Mouse (Mus musculus) embryonic facial prominence, embryonic 10.5 days (tissue): ENCODE data around the gene Nt5dc2. TPM values are rescaled to one million over a fixed set of nuclear protein-coding genes. Genes with fewer than 3 reads are reported as not detected.

Experiments
- DNase-seq: peaks from one replicate; pipeline ENCODE4 v3.0.0-alpha.2; 2017; ENCODE audit warnings: low spot score
- H3K27ac ChIP-seq: fragments of 300-500 bp; sonication (generic); replicated peaks from 2 replicates; pipeline ENCODE4 v1.5.1; 2016; ENCODE audit warnings: mild to moderate bottlenecking
- H3K27me3 ChIP-seq: fragments of 300-500 bp; sonication (generic); replicated peaks from 2 replicates; pipeline ENCODE4 v1.6.1; 2016; ENCODE audit warnings: low read depth, mild to moderate bottlenecking; ENCODE audit not compliant: poor library complexity, severe bottlenecking
- H3K36me3 ChIP-seq: fragments of 300-500 bp; sonication (generic); replicated peaks from 2 replicates; pipeline ENCODE4 v1.6.1; 2016; ENCODE audit warnings: mild to moderate bottlenecking, moderate library complexity
- H3K4me1 ChIP-seq: fragments of 300-500 bp; sonication (generic); 2 replicates; pipeline ENCODE4 v1.6.1; 2016
- H3K4me3 ChIP-seq: fragments of 300-500 bp; sonication (generic); 2 replicates; pipeline ENCODE4 v1.5.1; 2016; ENCODE audit warnings: mild to moderate bottlenecking, moderate library complexity
- H3K9me3 ChIP-seq: fragments of 300-500 bp; sonication (generic); 2 replicates; pipeline ENCODE4 v1.6.1; 2016; ENCODE audit warnings: mild to moderate bottlenecking
- WGBS: fragments of 180-500 bp; shearing (Covaris S2); methylation state at CpG from one replicate; pipeline ENCODE4 v1.1.7; 2016; 5-methylcytosine and 5-hydroxymethylcytosine counted together
- polyA plus RNA-seq: library from polyadenylated mRNA; unstranded; fragments of >200 nt; fragmentation: Nextera tagmentation; extraction: Ambion mirVana; gene quantifications from 2 replicates; pipeline ENCODE4 v1.2.1, GENCODE M21; 2016

The Nt5dc2 gene
- polyA plus RNA-seq, 1 experiment from 2014 or later = 589 TPM

DNA sequence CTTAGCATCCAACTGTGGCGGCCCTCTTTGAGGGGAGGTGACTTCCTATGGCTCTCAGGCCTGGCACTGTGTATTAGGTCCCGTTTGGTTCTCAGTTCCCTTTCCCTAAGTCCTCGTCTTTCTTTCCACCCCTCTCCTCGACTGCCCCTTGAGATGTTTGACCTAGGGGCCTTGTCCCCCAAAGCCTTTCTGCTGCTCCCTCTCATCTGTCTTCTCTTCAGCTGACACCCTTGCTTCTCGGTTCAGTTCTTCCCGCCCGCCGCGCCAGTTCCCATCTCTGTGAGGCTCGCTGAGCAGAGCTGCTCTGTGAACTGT, 6.4 kb downstream of the Nt5dc2 start:
- Histone ChIP-seq H3K27ac (no peak overlapping the region), H3K9me3 (no peaks in the 10 kb centered on the region), H3K4me3 (no peak overlapping the region), H3K4me1 (peaks cover 37% of the 10 kb centered on the region), H3K27me3 (no peaks in the 10 kb centered on the region), H3K36me3 (peaks cover 100% of the 10 kb centered on the region)
- DNase-seq = no peak
- 89% methylated on average over 10 of the region's 10 CpGs for WGBS

DNA sequence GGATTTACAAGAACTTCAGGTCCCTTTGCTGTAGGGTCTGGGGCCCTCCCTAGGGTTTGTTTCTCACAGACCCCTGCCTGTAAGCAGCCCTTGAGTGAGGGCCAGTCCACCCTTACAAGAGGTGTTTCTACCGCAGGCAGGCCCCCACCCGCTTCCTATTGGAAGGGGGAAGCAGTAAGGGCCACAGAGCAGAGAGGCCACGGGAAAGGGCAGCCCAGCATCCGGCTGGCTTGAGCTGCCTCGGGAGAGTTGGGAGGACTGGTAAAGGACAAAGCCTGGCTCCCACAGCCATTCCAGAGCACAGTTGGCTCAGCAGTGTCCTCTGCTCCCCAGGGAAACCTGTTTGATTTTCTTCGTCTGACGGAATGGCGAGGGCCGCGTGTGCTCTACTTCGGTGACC, 6.9 kb downstream of the Nt5dc2 start:
- WGBS = 82% methylated on average over 11 of the region's 11 CpGs
- DNase-seq = no peak
- H3K27me3 ChIP-seq = no peaks in the 10 kb centered on the region
- 0 out of 2 replicates have a peak overlapping the region, but pooled peaks have one; percentile 19 for H3K27ac ChIP-seq
- H3K4me1 ChIP-seq = peaks cover 31% of the 10 kb centered on the region
- no peaks in the 10 kb centered on the region for H3K9me3 ChIP-seq
- peaks cover 100% of the 10 kb centered on the region for H3K36me3 ChIP-seq
- no peak overlapping the region for H3K4me3 ChIP-seq

DNA sequence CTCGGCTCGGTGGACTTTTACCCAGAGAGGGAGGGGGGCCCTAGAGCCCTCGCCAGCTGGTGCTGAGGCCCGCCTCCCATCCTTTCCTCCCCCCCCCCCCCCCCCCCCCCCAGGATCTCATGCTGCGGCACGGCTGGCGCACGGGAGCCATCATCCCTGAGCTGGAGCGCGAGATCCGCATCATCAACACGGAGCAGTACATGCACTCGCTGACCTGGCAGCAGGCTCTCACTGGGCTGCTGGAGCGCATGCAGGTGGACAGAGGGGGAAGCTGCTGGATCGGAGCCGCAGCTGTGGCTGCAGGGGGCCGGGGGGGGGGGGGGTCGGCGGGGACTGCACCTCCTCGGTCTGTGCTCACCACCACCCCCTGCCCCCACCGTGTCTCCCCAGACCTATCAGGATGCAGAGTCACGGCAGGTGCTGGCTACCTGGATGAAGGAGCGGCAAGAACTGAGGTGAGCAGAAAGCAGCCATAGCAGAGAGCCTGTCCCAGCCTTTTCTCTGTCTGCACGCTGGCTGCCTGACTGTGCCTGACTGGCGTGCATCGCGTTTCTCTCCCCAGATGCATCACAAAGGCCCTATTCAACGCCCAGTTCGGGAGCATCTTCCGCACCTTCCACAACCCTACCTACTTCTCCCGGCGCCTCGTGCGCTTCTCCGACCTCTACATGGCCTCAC, 7.5 kb downstream of the Nt5dc2 start:
- Histone ChIP-seq H3K4me1 (peaks cover 26% of the 10 kb centered on the region), H3K9me3 (no peaks in the 10 kb centered on the region), H3K4me3 (no peak overlapping the region), H3K27me3 (no peaks in the 10 kb centered on the region), H3K27ac (no peak overlapping the region), H3K36me3 (peaks cover 100% of the 10 kb centered on the region)
- 90% methylated on average over 30 of the region's 35 CpGs for WGBS
- DNase-seq = no peak

GRCm38 (mm10) chr14:31138897-31139429, 8.1 kb downstream of the Nt5dc2 start:
- H3K36me3 ChIP-seq = peaks cover 98% of the 10 kb centered on the region
- 95% methylated on average over 9 of the region's 9 CpGs for WGBS

DNA sequence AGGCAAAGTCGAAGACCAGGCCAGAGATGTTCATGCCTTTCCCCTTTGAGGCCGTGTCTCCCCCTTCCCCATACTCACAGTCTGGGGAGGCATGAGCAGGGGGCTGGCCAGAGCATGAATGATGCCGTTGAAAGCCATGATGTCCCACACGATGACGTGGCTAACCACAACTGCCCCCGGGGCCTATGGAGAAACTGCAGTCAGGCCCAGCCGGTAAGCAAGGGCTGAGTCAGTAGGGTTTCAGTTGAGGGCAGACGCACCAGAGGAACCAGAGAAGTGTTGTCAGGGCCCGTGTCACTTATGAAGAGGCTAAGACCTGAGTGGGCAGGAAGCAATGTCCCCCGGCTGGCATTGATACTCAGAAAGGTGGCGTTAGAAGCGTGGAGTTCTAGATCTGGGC, 8.8 kb downstream of the Nt5dc2 start:
- WGBS = 92% methylated on average over 12 of the region's 12 CpGs
- DNase-seq = no peak
- H3K9me3 ChIP-seq = no peaks in the 10 kb centered on the region
- peaks cover 91% of the 10 kb centered on the region for H3K36me3 ChIP-seq
- H3K27me3 ChIP-seq = no peaks in the 10 kb centered on the region
- no peak overlapping the region for H3K27ac ChIP-seq
- H3K4me3 ChIP-seq = no peak overlapping the region
- peaks cover 13% of the 10 kb centered on the region; the same call in 1 of the 2 replicates for H3K4me1 ChIP-seq

More at GRCm38 (mm10) chr14:31138897-31139429, 8.1 kb downstream of the Nt5dc2 start:
- peaks cover 20% of the 10 kb centered on the region; the same call in 1 of the 2 replicates for H3K4me1 ChIP-seq
- no peak overlapping the region for H3K27ac ChIP-seq
- no peak overlapping the region for H3K4me3 ChIP-seq
- H3K27me3 ChIP-seq = no peaks in the 10 kb centered on the region
- DNase-seq = no peak
- no peaks in the 10 kb centered on the region for H3K9me3 ChIP-seq

DNA sequence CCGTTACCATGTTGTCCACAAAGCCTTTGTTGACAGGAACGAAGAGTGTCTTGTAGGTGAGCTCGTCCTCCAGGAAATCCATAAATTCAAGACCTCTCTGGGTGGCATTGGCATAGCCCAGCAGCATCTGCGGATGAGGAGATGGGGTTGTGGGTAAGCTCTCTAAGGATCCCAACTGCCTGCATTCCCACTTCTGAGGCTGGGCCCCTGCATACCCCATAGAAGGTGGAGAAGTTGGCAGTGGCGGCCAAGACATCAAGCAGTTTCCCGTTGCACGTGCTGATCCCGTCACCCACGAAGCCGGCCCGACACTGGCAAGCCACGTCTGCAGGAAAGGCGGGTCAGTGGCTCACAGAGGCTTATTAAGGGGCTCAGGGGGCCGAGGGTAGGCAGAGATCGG, 9.3 kb downstream of the Nt5dc2 start:
- Histone ChIP-seq H3K27ac (no peak overlapping the region), H3K4me1 (peaks cover 13% of the 10 kb centered on the region; the same call in 1 of the 2 replicates), H3K9me3 (no peaks in the 10 kb centered on the region), H3K27me3 (no peaks in the 10 kb centered on the region), H3K4me3 (no peak overlapping the region), H3K36me3 (peaks cover 86% of the 10 kb centered on the region)
- DNase-seq = no peak
- 96% methylated on average over 15 of the region's 15 CpGs for WGBS

- 95% methylated on average over 14 of the region's 14 CpGs for WGBS
- H3K36me3 ChIP-seq = peaks cover 78% of the 10 kb centered on the region
- no peak for DNase-seq
Measured at GRCm38 (mm10) chr14:31141011-31141410, 10.2 kb downstream of the Nt5dc2 start.

DNA sequence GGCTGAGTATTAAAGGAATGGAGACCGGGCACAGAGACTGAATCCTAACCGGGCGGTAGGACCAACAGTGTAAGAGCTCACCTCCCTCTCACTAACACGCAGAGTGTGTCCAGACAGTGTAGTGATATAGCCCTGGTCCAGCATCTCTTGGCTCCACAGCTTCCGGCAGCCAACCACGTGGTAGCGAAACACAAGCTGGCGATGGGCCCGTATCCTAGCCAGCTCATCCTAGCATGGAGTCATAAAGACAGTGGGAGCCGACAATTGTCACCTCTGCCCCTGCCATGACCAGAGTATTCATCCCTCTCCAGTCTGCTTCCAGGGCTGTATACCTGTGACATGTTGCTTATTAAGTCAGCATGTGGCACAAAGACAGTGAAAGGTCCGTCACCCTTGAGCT, 14.8 kb downstream of the Nt5dc2 start:
- WGBS = 92% methylated on average over 11 of the region's 11 CpGs
- Histone ChIP-seq H3K9me3 (no peaks in the 10 kb centered on the region), H3K27me3 (no peaks in the 10 kb centered on the region), H3K36me3 (peaks cover 31% of the 10 kb centered on the region), H3K4me3 (no peak overlapping the region), H3K4me1 (peaks cover 3% of the 10 kb centered on the region; the same call in 1 of the 2 replicates), H3K27ac (no peak overlapping the region)
- no peak for DNase-seq

More at GRCm38 (mm10) chr14:31141011-31141410, 10.2 kb downstream of the Nt5dc2 start:
- no peak overlapping the region for H3K27ac ChIP-seq
- no peaks in the 10 kb centered on the region for H3K9me3 ChIP-seq
- H3K4me1 ChIP-seq = peaks cover 13% of the 10 kb centered on the region; the same call in 1 of the 2 replicates
- no peaks in the 10 kb centered on the region for H3K27me3 ChIP-seq
- H3K4me3 ChIP-seq = 0 out of 2 replicates have a peak overlapping the region, but pooled peaks have one; percentile 3

DNA sequence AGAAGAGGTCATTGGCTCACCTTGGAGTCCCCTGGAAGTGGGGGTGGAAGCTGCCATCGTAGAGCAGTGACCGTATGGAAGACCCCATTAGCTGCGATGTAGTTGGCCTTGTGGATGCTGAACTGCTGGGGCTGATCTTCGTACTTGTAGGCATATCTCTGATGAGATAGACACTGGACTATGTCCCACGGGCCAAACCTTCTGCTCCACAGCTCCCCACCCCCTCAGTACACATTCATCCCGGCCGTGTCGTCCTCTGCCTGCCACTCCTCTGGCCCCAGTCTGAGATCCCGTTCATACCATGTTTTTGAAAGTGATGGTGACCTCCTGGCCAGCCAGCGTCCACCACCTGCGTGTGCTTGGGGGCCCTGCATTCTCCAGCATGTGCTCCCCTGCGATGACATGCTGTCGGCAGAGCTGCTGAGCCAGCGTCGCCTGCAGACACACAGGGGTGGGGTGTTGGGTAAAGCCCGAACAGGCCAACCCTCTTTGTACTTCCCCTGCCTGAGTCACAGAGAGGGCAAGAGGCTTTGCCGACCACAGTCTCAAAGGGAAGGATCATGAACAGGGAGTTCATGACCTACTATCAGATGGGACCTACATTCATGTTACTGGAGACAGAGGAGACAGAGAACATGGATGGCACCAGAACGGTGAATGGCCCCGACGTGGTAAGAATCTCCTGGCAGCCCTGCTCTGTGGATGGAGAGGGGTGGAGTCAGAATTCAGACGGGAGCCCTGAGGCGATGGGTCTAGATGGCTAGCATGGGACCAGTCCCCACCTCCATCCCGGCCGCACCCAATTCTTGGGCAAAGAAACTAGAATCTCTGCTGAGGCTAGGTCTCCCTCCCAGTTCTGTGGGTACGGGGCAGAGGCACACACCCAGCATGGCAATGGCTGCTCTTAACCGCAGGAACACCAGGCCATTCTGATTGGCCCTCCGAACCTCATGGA, 29.6 kb downstream of the Nt5dc2 start:
- no peaks in the 10 kb centered on the region for H3K27me3 ChIP-seq
- WGBS = 80% methylated on average over 27 of the region's 27 CpGs
- H3K27ac ChIP-seq = no peak overlapping the region
- H3K4me1 ChIP-seq = peaks cover 23% of the 10 kb centered on the region
- H3K4me3 ChIP-seq = no peak overlapping the region
- H3K9me3 ChIP-seq = no peaks in the 10 kb centered on the region
- DNase-seq = no peak
- no peaks in the 10 kb centered on the region for H3K36me3 ChIP-seq

DNA sequence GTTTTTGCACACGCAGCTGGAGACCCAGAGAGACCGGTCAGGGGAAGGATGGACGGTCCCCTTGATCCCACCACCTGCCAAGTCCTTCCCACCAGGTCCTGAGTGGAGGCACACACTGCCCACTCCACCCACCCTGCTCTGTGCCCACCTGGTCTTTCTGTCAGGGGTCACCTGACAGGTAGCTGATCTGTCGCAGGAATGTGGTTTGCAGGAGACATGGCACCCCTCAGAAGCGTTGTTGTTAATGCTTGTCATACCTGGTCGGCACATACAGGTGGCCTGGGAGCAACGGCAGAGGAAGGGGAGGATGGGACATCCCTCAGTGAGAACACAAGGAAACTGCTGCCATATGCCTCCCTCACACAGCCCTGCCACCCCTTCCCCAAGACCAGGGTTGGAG, 30.3 kb downstream of the Nt5dc2 start:
- Histone ChIP-seq H3K27ac (no peak overlapping the region), H3K9me3 (no peaks in the 10 kb centered on the region), H3K4me3 (no peak overlapping the region), H3K4me1 (peaks cover 30% of the 10 kb centered on the region), H3K27me3 (no peaks in the 10 kb centered on the region), H3K36me3 (no peaks in the 10 kb centered on the region)
- no peak for DNase-seq
- WGBS = 94% methylated on average over 7 of the region's 7 CpGs

DNA sequence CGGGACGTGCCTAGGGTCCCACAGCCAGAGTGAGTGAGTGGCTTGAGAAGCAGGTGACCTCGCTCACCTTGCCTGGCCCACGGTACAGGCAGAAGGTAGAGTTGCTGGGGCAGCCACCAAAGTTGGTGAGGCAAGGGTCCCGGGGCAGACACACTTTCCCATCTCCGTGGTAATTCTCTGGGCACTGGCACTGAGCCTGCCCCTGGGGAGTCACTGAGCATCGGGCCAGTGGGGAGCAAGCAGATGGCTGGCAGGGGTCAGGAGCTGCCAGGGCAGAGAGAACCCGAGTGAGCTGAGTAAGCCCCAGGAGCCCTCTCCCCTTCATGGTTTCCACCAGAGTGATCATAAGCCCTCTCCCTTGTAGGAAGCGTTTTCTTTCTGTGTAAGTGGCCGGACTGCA, 30.8 kb downstream of the Nt5dc2 start:
- 79% methylated on average over 10 of the region's 10 CpGs for WGBS
- no peak overlapping the region for H3K27ac ChIP-seq
- DNase-seq = no peak
- no peak overlapping the region for H3K4me3 ChIP-seq
- H3K9me3 ChIP-seq = no peaks in the 10 kb centered on the region
- H3K36me3 ChIP-seq = no peaks in the 10 kb centered on the region
- H3K27me3 ChIP-seq = no peaks in the 10 kb centered on the region
- H3K4me1 ChIP-seq = peaks cover 34% of the 10 kb centered on the region

- DNase-seq = no peak
- no peaks in the 10 kb centered on the region for H3K36me3 ChIP-seq
- no peaks in the 10 kb centered on the region for H3K27me3 ChIP-seq
- no peak overlapping the region for H3K4me3 ChIP-seq
- no peaks in the 10 kb centered on the region for H3K9me3 ChIP-seq
- WGBS = 85% methylated on average over 8 of the region's 8 CpGs
- peaks cover 39% of the 10 kb centered on the region for H3K4me1 ChIP-seq
- H3K27ac ChIP-seq = no peak overlapping the region
Measured at GRCm38 (mm10) chr14:31164067-31164466, 33.2 kb downstream of the Nt5dc2 start.
